Mouse (Mus musculus): ENCODE measurements at regions not wholly inside any gene's neighbourhood (a gene's known extent, or its start where the extent isn't known, plus 50 kb on each side); places are given as distances from the start of the nearest gene placed in this dataset.

DNA sequence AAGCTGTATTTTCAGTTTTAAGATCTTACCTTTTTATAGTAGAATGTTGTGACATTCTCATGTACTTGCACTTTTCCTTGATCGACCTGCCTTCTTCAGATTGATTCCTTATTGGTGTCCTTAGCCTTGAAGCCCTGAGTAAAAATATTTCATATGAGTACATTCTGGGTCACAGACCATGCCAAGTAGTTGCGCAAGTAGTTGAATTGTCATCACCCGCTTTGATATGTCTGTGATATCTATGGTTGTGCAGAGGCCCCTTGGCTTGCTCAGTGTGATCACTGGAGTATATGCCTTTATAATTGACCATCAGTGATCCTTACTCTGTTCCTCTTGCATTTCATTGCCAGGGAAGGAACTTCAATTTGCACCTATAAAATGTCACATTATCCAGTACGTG, 131.1 kb upstream of the Reg3g start:
- 78% methylated on average over 4 of the region's 4 CpGs for WGBS
- no peak for DNase-seq (ENCODE audit: low read depth, low spot score)

DNA sequence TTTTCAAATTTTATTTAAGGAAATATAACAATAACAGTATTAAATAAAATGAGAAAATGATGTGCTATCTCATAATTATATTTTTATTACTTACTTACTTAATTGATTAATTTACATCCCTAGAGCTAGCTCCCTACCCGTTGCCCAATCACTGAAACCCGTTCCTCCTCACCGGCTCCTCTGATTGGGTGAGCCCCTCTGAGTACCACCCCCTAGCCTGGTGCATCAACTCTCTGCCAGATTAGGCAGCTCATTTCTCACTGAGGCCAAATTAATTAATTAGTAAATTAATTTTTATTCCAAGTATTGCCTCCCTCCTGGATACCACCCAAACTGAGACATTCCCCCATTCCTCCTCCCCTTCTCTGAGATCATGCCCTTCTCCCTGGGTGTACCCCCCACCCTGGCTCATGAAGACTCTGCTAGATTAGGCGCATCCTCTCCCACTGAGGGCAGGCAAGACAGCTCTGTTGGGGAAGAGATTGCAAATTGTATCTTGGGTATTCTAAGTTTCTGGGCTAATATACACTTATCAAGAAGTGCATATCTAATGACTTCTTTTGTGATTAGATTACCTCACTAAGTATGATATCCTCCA, 101.4 kb upstream of the Reg3g start:
- 92% methylated on average over 4 of the region's 4 CpGs for whole genome bisulfite sequencing
- no peak for DNase-seq (ENCODE audit: low read depth, low spot score)

DNA sequence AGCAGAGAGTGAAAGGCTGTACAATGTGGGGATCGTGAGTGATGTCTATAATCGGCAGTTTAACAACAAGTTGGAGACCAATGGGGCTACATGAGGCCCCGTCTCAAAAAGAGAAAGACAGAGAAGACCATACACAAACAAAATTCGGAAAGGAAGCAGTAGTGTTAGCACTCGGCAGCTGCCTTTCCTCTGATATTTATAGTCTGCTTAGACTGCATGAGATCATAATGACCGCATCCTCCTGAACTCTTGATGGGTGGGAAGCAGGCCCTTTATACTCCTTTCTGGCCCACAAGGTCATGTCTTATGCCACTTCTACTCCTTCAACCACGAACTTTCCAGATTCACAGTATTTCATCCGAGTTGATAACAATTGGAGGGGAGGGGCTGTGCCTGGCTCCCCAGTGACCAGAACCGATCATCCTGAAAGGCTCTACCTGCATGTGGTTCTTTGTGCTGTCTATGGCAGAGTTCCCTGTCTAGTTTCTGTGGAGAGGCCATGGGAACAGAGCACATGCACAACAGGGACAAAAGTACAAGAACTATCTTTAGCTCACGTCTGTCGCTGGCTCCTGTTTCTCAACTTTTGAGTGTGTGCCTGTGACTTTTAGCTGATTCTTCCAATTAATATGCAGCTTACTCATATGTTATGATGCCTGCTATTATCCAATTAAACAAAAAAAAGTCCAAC, 84.5 kb upstream of the Reg3g start:
- WGBS: 50% methylated on average over 11 of the region's 11 CpGs
- DNase-seq (ENCODE audit: low read depth, low spot score): no peak

DNA sequence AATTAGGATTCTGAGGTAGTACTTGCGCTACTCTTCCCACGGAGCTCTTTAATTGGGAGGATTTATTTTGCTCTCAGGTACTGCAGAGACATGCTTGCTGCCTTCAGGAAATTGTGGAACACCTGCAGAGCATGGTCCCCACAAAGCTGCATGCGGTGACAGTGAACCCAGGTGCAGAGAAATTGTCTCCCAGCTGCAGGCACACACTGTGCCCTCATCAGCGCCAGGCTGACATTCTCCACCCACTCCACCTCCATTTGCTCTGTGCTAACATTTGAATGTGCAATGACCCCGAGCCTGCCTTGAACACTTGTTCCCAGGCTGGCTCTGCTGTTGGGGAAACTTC, 83.7 kb upstream of the Reg3g start:
- no peak for DNase-seq (ENCODE audit: low read depth, low spot score)
- 49% methylated on average over 5 of the region's 5 CpGs for WGBS

- DNase-seq (ENCODE audit: low read depth, low spot score): no peak
- WGBS: 50% methylated on average over 8 of the region's 8 CpGs
Observed at GRCm38 (mm10) chr6:78551666-78552352, 83.1 kb upstream of the Reg3g start.

- DNase-seq (ENCODE audit: low read depth, low spot score): no peak
- WGBS: 83% methylated on average over 4 of the region's 4 CpGs
Observed at GRCm38 (mm10) chr6:78548476-78548875, 79.8 kb upstream of the Reg3g start.

DNA sequence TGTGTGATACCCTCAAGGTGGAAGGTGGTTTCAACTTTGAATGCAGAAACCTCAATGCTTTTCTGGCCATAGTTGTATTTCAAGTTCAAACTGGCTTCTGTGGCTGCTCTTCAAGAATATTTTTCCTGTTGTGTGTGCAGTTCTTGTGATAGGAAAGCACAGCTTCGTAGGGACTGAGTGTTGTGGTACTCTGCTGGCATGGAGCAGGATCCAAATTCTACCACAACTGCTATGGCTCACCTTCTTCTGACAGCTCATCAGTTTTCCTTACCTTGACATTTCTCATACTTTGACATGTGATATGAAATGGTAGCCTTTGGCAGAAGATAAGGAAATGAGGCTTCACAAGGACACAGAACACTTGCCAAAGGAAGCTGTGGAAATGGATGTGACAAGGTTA, 79.0 kb upstream of the Reg3g start:
- DNase-seq (ENCODE audit: low read depth, low spot score): no peak
- 69% methylated on average over 1 of the region's 1 CpGs for WGBS

GRCm38 (mm10) chr6:78544238-78544637, 75.6 kb upstream of the Reg3g start:
- 17% methylated on average over 2 of the region's 2 CpGs for WGBS
- peak; percentile 8 for DNase-seq (ENCODE audit: low read depth, low spot score)

DNA sequence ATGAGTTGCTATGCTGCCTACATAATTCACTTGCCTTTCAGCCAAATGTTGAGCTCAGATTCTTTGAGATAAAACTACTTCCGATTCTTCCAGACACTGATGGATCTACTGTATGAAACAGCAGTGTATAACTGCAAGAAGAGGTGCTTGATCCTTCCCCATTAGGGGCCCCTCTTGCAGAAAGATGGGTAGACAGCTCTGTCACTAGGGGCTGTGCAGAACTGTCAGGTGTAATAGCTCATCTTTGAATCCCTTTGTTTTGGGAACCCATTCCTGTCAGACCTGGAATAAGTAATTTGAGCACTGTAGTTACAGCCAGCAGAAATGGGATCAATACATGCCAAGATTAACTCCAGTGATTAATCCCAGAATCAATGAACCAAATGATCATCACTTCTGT, 68.8 kb upstream of the Reg3g start:
- 92% methylated on average over 1 of the region's 1 CpGs for WGBS
- DNase-seq (ENCODE audit: low read depth, low spot score): no peak

GRCm38 (mm10) chr6:78526986-78527762, 58.5 kb upstream of the Reg3g start:
- no peak for DNase-seq (ENCODE audit: low read depth, low spot score)
- 38% methylated on average over 4 of the region's 4 CpGs for WGBS

Measured in large intestine, adult 2 months (tissue).